Mouse (Mus musculus) spleen, embryonic (tissue): ENCODE measurements at regions not wholly inside any gene's neighbourhood (a gene's known extent, or its start where the extent isn't known, plus 50 kb on each side); places are given as distances from the start of the nearest gene placed in this dataset.

Experiments used
- CTCF ChIA-PET: fragments of 350-600 bp; sonication (Branson Sonifier 250); formaldehyde crosslinking; loops from one replicate; lab custom pipeline; 2022; lab: Charles Lee

DNA sequence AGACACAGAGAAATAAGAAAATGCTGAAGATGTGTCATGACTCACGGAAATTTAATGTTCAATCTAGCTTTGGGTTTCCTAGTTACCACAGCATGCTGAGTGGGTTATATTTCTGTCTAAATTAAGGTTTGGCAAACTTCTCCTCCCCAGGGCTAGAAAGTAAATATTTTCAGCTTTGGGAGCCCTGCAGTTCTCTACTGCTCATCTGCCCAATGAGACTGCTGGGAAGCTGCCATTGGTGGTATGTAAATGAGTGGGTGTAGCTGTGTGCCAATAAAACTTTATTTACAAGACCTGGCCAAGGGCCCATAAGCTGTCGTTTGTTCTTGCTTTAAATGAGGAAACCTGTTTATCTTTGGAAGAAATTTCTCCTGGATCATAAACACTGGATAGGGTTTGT, 1189.3 kb upstream of the A1bg start:
- CTCF ChIA-PET, result no interaction called here

DNA sequence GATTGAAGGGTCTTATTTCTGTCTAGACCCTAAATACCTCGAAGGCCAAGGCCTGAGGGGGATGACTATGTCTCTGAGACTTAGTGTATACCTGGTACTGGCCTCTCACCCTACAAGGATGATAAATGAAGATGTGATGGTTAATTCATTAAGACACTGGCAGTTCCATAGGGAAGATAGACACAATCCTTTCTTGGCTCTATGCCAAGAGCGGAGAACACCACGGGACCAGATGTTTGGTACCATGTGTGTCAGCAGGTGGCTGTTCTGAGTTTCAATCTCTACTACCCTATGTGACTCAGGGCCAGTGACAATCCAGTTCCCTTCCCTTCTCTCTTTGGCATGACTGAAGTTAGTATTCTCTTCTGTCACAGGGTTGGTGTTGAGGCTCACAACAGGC, 1185.2 kb upstream of the A1bg start:
- CTCF ChIA-PET, result no interaction called here

DNA sequence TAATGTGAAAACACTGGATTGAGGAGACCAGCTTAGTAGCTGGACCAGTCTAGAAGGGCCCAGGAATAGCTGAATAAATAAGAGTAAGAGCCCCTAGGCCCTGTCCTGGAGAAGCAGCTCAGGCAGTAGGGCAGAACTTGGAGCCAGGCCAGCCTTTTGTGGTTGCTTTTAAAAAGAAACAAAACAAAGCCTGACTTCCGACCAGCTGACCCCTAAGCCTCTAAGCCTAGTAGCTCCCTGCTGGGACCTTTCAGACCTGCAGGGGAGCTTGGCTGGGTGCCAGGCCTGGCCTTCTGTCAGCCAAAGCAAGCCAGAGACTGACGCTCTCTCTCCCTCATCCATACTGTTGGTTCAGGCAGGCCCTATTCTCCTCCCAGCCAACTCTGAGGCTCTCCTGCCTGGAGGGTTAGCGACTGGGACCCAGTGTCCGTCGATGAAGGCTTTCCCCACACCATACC, 1183.7 kb upstream of the A1bg start:
- CTCF ChIA-PET, result no interaction called here

DNA sequence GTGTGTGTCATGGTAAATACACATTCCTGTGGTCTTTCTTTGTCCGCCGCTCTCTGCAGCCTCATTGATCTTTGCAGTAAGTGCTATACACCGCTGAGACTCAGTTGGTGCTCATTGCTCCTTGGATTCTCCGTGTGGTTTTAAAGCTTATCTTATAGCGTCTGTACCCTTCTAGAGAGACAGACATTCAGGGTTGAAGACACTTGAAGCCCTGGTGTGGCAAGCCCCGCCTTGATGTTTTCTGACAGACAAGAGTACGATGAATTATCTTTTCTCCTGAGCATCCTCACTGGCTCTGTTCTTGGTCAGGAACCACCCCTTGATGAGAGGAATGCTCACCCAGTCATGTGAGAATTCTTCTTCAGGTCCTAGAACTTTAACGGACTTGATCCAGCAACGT, 1182.7 kb upstream of the A1bg start:
- CTCF ChIA-PET, result no interaction called here

DNA sequence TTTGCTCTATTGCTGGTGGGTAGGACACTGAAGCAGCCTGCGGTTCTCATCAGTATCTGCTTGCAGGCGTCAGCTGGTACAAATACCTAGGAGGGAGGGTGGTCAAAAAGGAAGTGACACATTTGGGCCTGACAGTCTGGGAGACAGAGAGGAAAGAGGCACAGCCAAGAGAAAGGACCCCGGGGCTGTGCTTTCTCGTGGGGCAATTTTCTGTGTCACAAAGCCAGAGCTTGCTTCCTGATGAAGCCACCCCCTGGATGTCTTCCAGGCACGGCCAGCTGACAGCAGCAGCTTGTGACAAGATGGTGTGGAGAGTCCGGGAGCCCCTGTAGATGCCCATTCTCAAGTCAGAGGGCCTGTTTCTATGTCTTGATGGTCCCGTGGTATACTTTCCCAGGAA, 1181.8 kb upstream of the A1bg start:
- CTCF ChIA-PET, result interaction anchor here (0.7 kb wide), 1 partner anchor 9 kb away, joined by 5 read pairs; no protein-coding TSS in a partner anchor

DNA sequence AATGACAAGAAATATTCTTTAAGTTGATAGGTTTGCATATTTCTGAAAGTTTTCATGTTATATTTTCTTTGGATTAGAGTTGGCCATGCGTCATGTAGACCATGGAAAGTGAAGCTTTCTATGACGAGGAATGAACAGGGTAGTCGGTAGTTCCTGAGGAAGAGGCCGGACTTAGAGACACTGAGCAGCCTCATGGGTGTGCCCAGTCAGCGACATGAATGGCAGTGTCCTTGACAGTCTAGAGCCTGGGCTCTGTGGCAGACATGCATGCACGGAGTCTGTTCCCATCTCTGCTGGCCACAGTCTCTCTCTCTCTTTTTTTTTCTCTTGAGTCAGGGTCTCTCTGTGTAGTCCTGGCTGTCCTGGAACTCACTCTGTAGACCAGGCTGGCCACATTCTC, 1176.9 kb upstream of the A1bg start:
- CTCF ChIA-PET, result no interaction called here

DNA sequence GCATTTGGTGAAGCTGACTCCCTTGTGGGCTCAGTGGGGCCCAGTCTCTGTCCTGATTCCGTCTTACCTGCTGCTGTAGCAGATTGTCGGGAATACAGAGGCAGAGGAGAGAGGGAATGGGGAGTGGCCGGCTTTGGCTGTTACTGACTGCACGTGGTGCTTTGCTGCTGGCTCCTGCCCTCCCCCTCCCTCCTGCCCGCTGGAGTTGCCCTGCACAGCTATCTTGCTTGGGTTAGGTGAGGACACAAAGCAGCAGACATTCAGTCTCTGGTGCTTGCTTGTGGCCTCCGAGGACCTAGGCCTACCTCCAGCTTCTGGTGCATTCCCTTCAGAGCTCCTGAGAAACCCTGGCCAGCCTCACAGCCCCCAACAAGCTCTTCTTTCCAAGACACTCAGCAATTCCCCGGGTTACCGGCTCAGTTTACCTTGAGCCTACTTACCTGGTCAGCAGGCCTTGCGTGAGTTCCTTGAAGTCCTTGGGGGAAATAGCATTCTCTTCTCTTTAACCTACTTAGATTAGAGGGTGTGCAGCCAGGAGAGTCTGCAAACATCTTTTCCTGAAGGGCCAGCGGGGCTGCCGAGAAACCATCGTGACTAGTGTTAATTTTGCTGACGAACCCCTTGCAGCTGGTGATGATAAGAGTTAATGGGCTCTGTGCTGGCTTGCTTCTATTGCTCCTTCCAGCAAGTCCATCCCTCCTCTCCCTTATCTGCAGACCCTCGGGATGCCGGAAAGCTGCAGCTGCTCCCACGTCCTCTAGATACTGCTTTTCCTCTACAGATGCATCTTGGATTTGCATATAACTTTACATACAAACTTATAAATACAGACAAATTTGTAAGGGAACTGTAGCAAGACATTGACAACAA, 1176.2 kb upstream of the A1bg start:
- CTCF ChIA-PET, result no interaction called here

DNA sequence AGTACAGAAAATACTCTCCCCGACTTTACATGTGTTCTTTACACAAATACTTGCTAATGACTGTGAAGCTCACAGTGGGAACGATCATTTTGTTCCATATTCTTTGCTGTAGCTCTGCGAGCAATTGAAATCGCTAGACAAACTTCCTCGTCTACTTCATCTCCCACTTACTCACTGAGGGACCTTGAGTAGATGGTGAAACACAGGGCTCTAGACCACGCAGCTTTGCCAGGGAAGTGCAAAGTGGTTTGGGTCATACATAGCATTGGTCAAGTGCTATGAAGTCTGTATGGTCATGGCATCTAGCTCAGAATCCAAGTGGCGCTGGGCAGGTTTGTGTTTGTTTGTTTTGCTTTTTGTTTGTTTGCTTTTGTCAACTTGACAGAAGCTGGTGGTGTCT, 1174.0 kb upstream of the A1bg start:
- CTCF ChIA-PET, result no interaction called here

DNA sequence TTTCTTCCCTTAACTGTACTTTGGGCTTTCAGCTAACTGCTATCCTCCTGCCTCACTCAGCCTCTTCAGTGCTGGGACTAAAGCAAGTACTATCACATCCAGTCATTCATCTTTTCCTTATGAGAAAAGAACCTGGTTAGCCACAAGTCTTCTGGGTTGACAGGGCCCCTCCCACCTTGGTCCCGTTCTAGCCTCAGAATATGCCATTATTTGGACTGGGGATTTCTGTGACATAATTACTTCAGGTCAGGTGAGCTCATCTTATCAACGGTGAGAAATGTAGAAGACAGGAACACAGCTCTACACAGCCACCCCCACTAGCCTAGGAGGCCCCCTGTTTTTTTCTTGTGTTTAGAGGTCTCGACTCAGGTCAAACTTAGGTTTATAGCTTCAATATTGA, 1172.4 kb upstream of the A1bg start:
- CTCF ChIA-PET, result interaction anchor here (0.6 kb wide), 1 partner anchor 9 kb away, joined by 5 read pairs; no protein-coding TSS in a partner anchor

DNA sequence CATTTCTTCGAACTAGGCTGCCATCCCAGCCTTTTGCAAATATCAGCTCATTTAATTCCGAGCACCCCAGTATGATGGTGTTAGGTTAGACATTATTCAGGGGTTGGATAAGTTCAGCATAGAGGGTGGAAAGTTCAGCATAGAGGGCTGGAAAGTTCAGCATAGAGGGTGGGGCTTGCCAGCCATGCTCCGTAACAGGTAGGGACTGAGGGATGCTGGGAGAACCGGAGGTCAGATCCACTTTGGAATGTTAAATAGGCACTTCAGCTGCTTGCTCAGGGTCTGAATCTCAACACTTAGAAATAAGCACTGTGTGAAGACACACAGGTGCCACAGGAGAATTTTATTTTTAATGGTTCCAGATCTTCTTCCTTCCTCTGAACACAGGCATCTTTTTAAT, 1170.9 kb upstream of the A1bg start:
- CTCF ChIA-PET, result no interaction called here

DNA sequence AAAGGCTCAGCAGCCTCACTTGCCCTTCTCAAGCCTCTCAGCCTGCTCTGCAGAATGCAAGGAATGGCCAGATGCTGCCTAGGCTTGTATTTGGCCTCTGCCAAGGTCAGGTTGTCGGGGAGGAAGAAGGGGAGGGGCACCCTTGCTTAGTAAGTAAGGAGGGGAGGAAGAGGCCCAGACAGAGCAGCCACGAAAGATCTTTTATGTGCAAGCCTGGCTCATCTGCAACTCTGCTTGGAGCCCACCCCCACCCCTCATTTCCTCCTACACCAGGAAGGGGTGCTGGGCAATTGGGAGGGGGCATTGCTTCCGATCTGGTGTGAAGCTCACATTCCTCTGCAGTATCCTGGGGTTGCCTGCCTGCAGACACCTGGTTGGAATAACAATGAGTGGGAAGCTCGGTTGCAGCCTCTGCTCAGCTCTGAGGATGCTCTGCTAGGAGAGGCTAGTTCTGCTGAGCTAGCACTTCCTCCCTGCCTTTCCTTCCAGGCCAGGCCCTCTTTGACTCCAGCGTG, 1169.9 kb upstream of the A1bg start:
- CTCF ChIA-PET, result no interaction called here

DNA sequence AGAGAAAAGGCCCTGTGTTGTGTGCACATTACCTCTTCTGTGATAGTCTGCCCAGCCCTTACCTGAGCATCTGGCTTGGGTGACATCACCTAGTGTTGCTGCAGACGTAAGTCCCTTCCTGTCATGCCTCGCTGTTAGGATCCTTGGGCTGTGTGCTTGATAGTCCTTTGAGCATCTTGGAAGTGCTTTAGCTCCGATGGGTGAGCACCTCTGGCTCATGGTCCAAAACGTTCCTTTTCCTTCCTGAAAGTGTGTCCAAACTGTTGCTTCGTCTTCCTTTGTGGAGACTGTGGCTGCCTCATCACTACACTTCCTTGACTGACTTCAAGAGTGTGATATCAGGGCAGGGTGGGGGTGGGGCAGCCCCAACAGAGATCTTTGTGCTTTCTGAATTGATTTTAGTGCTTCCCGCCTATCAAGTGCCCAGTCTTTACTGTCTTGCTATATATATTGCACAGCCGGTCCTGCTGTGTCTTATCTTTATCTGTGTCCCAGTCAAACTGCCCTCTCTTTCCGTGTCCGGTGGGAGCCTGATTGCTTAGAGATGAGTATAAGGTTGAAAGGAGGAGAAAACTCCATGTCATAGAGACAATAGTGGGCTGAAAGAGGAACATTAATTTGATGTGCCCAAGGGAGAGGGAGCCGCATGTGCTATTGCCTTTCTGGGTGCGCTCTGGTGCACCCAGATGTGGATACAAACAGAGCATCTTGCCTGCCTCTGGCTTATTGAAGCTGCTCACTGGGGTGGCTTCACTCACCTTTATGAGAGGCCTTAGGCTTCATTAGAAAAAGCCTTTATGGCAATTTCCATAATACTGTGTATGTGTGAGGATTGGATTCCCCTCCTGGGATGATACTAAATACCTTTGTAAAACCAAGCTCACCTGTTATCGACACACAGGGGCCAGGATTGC, 1169.2 kb upstream of the A1bg start:
- CTCF ChIA-PET, result no interaction called here

DNA sequence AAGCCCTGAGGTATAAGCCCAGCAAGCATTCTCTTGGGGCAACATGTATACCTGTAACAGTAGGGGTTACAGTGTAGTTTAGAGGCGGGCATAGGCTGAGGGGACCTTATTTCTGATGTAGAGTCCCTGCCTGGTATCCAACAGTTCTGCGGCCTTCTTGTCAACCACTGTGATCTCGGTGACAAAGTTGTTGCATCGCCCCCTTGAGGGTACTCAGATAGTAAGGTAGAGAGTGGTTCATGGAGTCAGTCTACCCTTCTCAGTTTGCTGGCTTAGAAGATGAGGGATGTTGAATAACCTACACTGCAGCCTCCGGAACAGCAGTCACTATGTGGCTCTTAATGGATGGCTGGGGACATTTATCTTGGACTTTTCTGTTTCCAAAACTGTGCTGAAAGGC, 1168.3 kb upstream of the A1bg start:
- CTCF ChIA-PET, result no interaction called here

DNA sequence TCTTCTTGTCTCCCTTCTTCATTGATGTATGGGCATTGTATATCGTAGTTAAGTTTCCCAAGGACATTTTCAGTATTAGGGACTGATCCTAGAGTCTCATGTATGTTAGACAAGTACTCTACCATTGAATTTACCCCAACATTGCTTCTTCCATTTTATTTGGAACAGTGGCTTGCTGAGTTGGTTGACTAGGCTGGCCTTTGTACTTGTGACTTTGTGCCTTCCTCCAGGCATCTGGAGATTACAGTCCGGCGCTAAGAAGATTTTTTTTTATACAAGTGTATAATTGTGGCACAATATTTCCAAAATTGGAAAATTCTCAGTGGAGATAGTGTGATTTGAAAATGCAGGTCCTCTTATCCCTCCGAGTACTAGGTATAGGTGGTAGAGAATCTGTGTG, 1165.5 kb upstream of the A1bg start:
- CTCF ChIA-PET, result no interaction called here

DNA sequence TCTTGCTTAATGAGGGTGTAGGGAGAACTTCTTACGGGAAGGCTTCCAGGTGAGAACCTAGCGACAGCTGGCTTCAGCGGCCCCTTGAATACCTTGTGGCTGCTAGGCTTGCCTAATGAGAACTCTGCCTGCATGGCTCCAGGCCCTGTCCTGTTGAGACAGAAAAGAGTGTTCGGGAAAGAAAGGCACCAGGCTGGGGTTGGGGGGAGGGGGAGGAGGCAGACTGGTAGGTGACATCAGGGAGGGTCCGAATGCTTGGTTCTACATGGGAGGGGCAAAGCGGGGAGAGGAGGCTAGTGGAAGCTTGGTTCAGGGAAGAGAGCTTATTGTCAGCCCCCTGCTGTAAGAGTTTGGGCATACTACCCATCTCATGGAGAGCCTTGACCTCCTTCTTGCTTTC, 1164.9 kb upstream of the A1bg start:
- CTCF ChIA-PET, result no interaction called here

DNA sequence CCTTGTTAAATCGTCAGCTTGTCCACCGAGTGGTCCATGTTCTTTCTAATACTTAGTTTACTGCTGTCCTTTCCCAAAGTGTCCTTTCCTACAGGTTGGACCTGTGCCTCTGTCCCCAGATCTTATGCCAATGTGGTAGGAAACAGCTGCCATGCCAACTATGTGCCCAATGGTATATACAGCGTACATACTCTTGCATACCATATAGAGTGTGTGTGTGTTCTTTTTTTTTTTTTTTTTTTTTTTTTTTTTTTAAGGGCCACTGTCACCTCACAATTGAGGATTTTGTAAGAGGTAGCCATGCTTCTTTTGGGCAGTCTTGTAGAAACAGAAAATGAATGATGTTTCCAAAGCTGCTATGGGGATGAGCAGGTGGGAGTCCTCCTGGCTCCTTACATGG, 1163.2 kb upstream of the A1bg start:
- CTCF ChIA-PET, result no interaction called here

DNA sequence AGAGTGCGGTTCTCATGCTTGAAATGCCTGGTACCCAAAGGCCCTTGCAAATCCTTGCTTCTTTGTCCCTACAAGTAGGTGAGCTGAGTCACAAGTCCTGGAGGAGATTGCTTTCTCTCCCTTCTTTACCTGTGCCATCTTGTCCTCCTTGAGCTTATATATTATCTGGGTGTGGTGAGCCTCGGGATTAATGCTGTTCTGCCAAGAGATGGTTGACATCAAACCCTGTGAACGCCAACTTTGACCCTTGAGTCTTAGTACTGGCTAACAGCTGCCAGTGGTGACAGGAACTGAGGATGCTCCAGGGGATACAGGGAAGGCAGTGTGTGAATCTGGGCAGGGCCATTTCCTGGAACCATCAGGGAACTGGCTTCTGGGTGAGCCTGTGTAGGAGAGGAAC, 1160.5 kb upstream of the A1bg start:
- CTCF ChIA-PET, result no interaction called here

DNA sequence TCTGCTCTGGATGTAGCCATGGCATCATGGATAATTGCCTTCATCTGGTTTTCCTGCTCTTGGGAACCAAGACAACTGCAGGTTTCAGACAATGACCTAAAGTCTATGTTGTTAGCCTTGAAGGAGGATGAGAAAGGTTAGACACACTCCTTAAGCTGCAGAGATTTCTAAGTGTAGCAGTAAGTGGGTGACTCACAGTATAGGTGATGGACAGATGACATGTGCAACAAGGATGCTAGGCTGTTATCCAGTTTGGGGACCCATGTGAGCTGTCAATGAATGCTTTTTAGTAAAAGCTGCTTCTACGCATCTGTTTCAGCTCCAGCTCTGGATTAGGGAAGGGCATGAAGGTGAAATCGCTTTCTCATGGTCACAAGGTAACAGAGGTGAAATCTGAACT, 1159.7 kb upstream of the A1bg start:
- CTCF ChIA-PET, result interaction anchor here (1.1 kb wide), 1 partner anchor 17 kb away, joined by 3 read pairs; no protein-coding TSS in a partner anchor

DNA sequence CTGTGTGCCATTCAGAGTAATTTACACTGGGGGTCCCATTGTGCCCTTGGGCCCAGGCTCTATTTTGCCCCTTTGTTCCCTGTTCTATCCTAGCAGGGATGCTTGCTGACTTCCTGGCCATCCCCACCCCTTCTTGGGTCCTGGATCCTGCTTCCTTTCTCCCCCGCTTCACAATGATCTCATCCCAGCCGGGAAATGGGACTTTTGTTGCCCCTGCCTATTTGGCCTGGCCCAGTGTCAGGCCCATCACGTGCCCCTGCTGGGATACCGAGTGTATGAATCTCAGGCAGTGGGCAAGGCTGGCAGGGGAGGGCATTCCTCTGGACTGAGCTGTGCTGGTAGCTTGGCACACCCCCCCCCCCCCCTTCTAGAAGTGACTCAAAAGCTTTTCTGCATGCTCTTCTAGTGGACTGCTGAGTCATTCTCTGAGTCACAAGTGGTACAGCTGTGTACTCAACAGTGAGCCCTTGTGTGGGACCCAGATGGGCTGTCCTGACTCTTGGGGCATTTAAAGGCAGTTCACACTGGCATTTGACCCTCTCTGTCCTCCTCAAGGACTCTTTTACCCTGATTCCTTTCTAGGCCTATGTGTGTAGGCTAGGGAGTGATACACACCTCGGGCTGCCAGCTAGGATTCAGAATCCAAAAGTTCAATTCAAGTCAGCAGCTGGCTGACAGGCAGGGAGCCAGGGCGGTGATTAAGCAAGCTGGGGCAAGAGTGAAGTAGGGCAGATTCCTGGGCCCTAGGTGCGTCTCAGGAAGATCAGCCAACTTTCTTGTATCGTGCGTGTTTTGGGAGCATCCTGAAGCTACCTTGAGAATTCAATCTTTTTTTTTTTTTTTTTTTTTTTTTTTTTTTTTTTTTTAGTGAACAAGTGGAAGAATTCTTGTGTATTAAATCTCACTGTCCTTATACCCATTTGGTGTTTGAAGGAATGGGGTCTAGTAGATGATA, 1156.6 kb upstream of the A1bg start:
- CTCF ChIA-PET, result interaction anchor here (0.7 kb wide), 1 partner anchor 647 kb away, joined by 12 read pairs; no protein-coding TSS in a partner anchor

DNA sequence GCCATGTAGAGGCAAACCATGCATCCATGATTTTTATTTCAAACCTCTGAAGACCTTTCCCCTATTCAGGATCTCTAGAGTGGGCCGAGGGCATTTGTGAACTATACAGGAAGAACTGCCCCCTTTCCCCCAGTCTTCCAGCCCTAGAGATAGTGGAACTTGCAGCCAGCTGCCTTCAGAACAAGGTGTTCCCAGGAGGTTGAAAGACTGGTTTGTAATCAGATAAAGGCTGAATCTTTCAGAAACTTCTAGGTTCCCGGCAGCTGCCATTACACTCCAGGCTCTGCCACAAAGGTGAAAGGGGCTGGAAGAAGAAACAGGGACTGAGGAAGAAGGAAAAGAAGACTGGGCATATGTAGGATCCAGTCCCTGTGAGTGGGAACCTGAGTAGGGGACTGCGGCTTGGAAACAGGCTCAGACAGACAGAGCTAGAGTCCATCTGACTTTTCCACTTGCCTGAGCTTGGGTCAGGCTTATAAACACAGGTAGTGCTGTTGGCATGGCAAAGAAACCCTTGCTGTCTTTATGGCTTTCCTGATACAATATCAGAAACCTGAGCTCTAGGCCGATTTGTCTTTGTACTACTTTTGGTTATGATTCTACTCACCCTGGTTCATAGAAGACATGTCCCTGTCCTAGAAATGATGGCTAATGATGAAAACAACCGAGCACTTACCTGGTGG, 1153.9 kb upstream of the A1bg start:
- CTCF ChIA-PET, result interaction anchor here (0.6 to 0.7 kb wide), 2 partner anchors 56 to 152 kb away, joined by 4 to 7 read pairs; no protein-coding TSS in a partner anchor
